Mouse (Mus musculus) CH12.LX (cell line): ENCODE measurements at regions not wholly inside any gene's neighbourhood (a gene's known extent, or its start where the extent isn't known, plus 50 kb on each side); places are given as distances from the start of the nearest gene placed in this dataset.

Source experiments
- DNase-seq: peaks from one replicate; pipeline ENCODE4 v3.0.0-alpha.2; 2013; ENCODE audit errors: extremely low read depth
- H3K27ac ChIP-seq: 2 replicates; pipeline ENCODE4 v1.5.1; 2012; ENCODE audit warnings: low read depth, mild to moderate bottlenecking, control low read depth, moderate library complexity; ENCODE audit not compliant: insufficient read depth
- H3K27me3 ChIP-seq: replicated peaks from 2 replicates; pipeline ENCODE3; 2012; ENCODE audit warnings: inconsistent platforms
- H3K36me3 ChIP-seq, 2 experiments: replicated peaks in 1 of 2; 2 replicates each; pipeline versions ENCODE3 to v1.6.1; 2012; ENCODE audit warnings: inconsistent platforms in 1 of 2, low read length in 1 of 2, mild to moderate bottlenecking in 1 of 2, mixed read lengths in 1 of 2, moderate library complexity in 1 of 2; ENCODE audit not compliant: control insufficient read depth in 1 of 2, insufficient read depth in 1 of 2
- H3K4me1 ChIP-seq, 2 experiments: 2 replicates each; pipeline ENCODE4 v1.6.1; 2012; ENCODE audit warnings: inconsistent platforms in 1 of 2, moderate library complexity in 1 of 2; ENCODE audit not compliant: insufficient read depth in 2 of 2, control insufficient read depth in 1 of 2
- H3K4me2 ChIP-seq: 2 replicates; pipeline ENCODE4 v1.6.1; 2012; ENCODE audit warnings: low read depth, mild to moderate bottlenecking, control low read depth; ENCODE audit not compliant: poor library complexity, insufficient read depth, severe bottlenecking
- H3K4me3 ChIP-seq, 3 experiments: fragments of 150-350 bp in 1 of 3; sonication (generic) in 1 of 3; replicated peaks in 1 of 3; 2 replicates each; pipeline versions ENCODE3 to v1.5.1; 2011 to 2012; ENCODE audit warnings: low read depth in 2 of 3, low read length in 2 of 3, mild to moderate bottlenecking in 2 of 3, moderate library complexity in 2 of 3, control low read depth in 1 of 3, improper control_type of control experiment in 1 of 3, inconsistent platforms in 1 of 3, mixed read lengths in 1 of 3; ENCODE audit not compliant: poor library complexity in 1 of 3
- H3K79me2 ChIP-seq: replicated peaks from 2 replicates; pipeline ENCODE4 v1.6.1; 2012; ENCODE audit warnings: mild to moderate bottlenecking, moderate library complexity; ENCODE audit not compliant: control insufficient read depth, poor library complexity, insufficient read depth, severe bottlenecking; ENCODE audit errors: extremely low read depth
- H3K9ac ChIP-seq: 2 replicates; pipeline ENCODE4 v1.6.1; 2012; ENCODE audit warnings: low read depth, mild to moderate bottlenecking, control low read depth, moderate library complexity; ENCODE audit not compliant: insufficient read depth
- H3K9me3 ChIP-seq: replicated peaks from 2 replicates; pipeline ENCODE3; 2012; ENCODE audit warnings: low read length, inconsistent platforms, mixed read lengths
- CHD2 ChIP-seq: IDR thresholded peaks from 2 replicates; pipeline ENCODE4 v1.6.1; 2011; ENCODE audit warnings: low read length, improper control_type of control experiment
- ELF1 ChIP-seq: IDR thresholded peaks from 2 replicates; pipeline ENCODE4 v1.6.1; 2014; ENCODE audit warnings: low read depth, mild to moderate bottlenecking, inconsistent platforms, low read length, improper control_type of control experiment
- EP300 ChIP-seq: IDR thresholded peaks from 2 replicates; pipeline ENCODE4 v1.6.1; 2011; ENCODE audit warnings: low read length, improper control_type of control experiment
- ETS1 ChIP-seq: conservative IDR thresholded peaks from 2 replicates; pipeline ENCODE4 v1.6.1; 2012; ENCODE audit warnings: low read depth, mild to moderate bottlenecking, inconsistent platforms, low read length, improper control_type of control experiment, moderate library complexity
- HCFC1 ChIP-seq: IDR thresholded peaks from 2 replicates; pipeline ENCODE4 v1.6.1; 2012; ENCODE audit warnings: low read depth, mild to moderate bottlenecking, inconsistent platforms, low read length, improper control_type of control experiment
- IRF4 ChIP-seq: IDR thresholded peaks from 2 replicates; pipeline ENCODE4 v1.6.1; 2014; ENCODE audit warnings: low read depth, mild to moderate bottlenecking, inconsistent platforms, low read length, improper control_type of control experiment
- KAT2A ChIP-seq: IDR thresholded peaks from 2 replicates; pipeline ENCODE4 v1.6.1; 2012; ENCODE audit warnings: low read length, improper control_type of control experiment, inconsistent platforms; ENCODE audit not compliant: insufficient replicate concordance
- MAFK ChIP-seq: IDR thresholded peaks from 2 replicates; pipeline ENCODE4 v1.6.1; 2011; ENCODE audit warnings: low read length, improper control_type of control experiment; ENCODE audit not compliant: insufficient replicate concordance
- MAX ChIP-seq: IDR thresholded peaks from 2 replicates; pipeline ENCODE4 v1.6.1; 2011; ENCODE audit warnings: low read length, improper control_type of control experiment
- MAZ ChIP-seq: IDR thresholded peaks from 2 replicates; pipeline ENCODE4 v1.6.1; 2012; ENCODE audit warnings: low read depth, mild to moderate bottlenecking, inconsistent platforms, low read length, improper control_type of control experiment, moderate library complexity
- MEF2A ChIP-seq: IDR thresholded peaks from 2 replicates; pipeline ENCODE4 v1.6.1; 2014; ENCODE audit warnings: low read depth, mild to moderate bottlenecking, inconsistent platforms, low read length, improper control_type of control experiment, borderline replicate concordance
- MXI1 ChIP-seq: IDR thresholded peaks from 2 replicates; pipeline ENCODE4 v1.6.1; 2011; ENCODE audit warnings: mild to moderate bottlenecking, low read depth, low read length, improper control_type of control experiment
- RAD21 ChIP-seq: IDR thresholded peaks from 2 replicates; pipeline ENCODE4 v1.6.1; 2011; ENCODE audit warnings: low read depth, mild to moderate bottlenecking, low read length, improper control_type of control experiment, moderate library complexity
- SIN3A ChIP-seq: IDR thresholded peaks from 2 replicates; pipeline ENCODE4 v1.6.1; 2012; ENCODE audit warnings: low read length, improper control_type of control experiment, inconsistent platforms
- TBP ChIP-seq: conservative IDR thresholded peaks from 2 replicates; pipeline ENCODE4 v1.6.1; 2011; ENCODE audit warnings: low read depth, low read length, improper control_type of control experiment
- TCF12 ChIP-seq: IDR thresholded peaks from 2 replicates; pipeline ENCODE4 v1.6.1; 2014; ENCODE audit warnings: low read depth, mild to moderate bottlenecking, inconsistent platforms, low read length, improper control_type of control experiment
- UBTF ChIP-seq: IDR thresholded peaks from 2 replicates; pipeline ENCODE4 v1.6.1; 2012; ENCODE audit warnings: low read depth, mild to moderate bottlenecking, inconsistent platforms, low read length, improper control_type of control experiment, moderate library complexity
- USF2 ChIP-seq: conservative IDR thresholded peaks from 2 replicates; pipeline ENCODE4 v1.6.1; 2011; ENCODE audit warnings: low read depth, low read length, improper control_type of control experiment
- ZMIZ1 ChIP-seq: IDR thresholded peaks from 2 replicates; pipeline ENCODE4 v1.6.1; 2012; ENCODE audit warnings: low read depth, mild to moderate bottlenecking, inconsistent platforms, low read length, improper control_type of control experiment
- dilution Hi-C: fragments of 300-500 bp; cut with MboI; formaldehyde crosslinking; loops from 2 replicates; pipeline ENCODE4 v1.14.3; 2020; ENCODE audit warnings: low sequenced_read_pairs; ENCODE audit not compliant: extremely low pct_unique_long_range_greater_than_20kb, extremely low pct_ligation_motif_present
- in situ Hi-C: fragments of 300-500 bp; cut with MboI; formaldehyde crosslinking; loops from 3 replicates; pipeline ENCODE4 v1.14.3; 2019; ENCODE audit warnings: low sequenced_read_pairs, low pct_ligation_motif_present, low pct_unique_long_range_greater_than_20kb, mixed read lengths

DNA sequence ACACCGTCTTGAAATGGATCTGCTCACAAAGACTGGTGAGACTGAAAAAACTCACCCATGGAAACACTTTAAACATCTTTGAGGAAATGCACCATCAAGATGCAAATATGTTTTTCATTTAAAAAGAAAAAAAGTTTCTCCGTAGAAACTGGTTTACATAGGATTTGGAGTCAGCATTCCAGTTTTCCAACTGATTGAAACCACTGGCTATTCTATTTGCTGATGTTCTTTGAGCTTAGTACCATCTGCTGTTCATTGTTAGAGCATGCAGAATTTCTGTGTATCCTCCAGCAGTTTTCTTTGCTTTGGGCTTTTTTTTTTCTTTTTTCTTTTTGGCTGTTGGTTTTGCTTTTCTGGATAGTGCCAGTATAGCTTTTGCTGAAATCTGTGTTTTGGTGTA is 1948.3 kb downstream of the 9330182O14Rik start:
- no peak for DNase-seq
- in situ Hi-C loops (no loop called here), dilution Hi-C loops (no loop called here)
- Histone ChIP-seq H3K27me3 (no peaks in the 10 kb centered on the region), H3K4me3 (no peak overlapping the region), H3K9me3 (no peaks in the 10 kb centered on the region), H3K4me2 (no peak overlapping the region), H3K79me2 (no peaks in the 10 kb centered on the region), H3K9ac (no peak overlapping the region), H3K4me1 (no peaks in the 10 kb centered on the region), H3K36me3 (no peaks in the 10 kb centered on the region), H3K27ac (no peak overlapping the region)
- TF ChIP-seq MAZ: no peak
- no peak for TF ChIP-seq MAFK
- TF ChIP-seq MEF2A: no peak
- TF ChIP-seq ELF1: no peak
- TF ChIP-seq SIN3A: no peak
- TF ChIP-seq IRF4: no peak
- no peak for TF ChIP-seq HCFC1

- in situ Hi-C loops (no loop called here), dilution Hi-C loops (no loop called here)
- H3K9me3 ChIP-seq: no peaks in the 10 kb centered on the region
- no peaks in the 10 kb centered on the region for H3K27me3 ChIP-seq
- no peak overlapping the region for H3K9ac ChIP-seq
- H3K4me2 ChIP-seq: no peak overlapping the region
- no peaks in the 10 kb centered on the region for H3K4me1 ChIP-seq
- H3K79me2 ChIP-seq: no peaks in the 10 kb centered on the region
- no peak for DNase-seq
- no peak overlapping the region for H3K27ac ChIP-seq
- H3K36me3 ChIP-seq: no peaks in the 10 kb centered on the region
- no peak overlapping the region for H3K4me3 ChIP-seq
- TF ChIP-seq UBTF (no peak), EP300 (no peak), MXI1 (no peak), RAD21 (no peak), CHD2 (no peak), TBP (no peak), USF2 (no peak), TCF12 (no peak), HCFC1 (no peak), ZMIZ1 (no peak), MAX (no peak), ETS1 (no peak), KAT2A (no peak)
Measured at GRCm38 (mm10) chr15:42100730-42101129, 1966.6 kb downstream of the 9330182O14Rik start.
